Mouse (Mus musculus): ENCODE measurements at regions not wholly inside any gene's neighbourhood (a gene's known extent, or its start where the extent isn't known, plus 50 kb on each side); places are given as distances from the start of the nearest gene placed in this dataset.
"Not testable (repeated sequence)": the region's sequence is repeated elsewhere in the genome, so short reads cannot be mapped to it uniquely, and the experiment has no call there.

- TF ChIP-seq CTCF, EP300 (IDR thresholded peaks at IDR 0.05): not testable (repeated sequence)
These were observed 352.3 kb upstream of the Tmco5 start for GRCm38 (mm10) chr2:116526203-116526602.
